Mouse (Mus musculus) stomach, adult 2 months (tissue): Measurements from ENCODE around the gene Gsta2. TPM values are rescaled to one million over a fixed set of nuclear protein-coding genes. Genes with fewer than 3 reads are reported as not detected.

Experiments
- polyA plus RNA-seq: library from polyadenylated mRNA; depleted of rRNA; stranded (reverse); fragments of >200 nt; gene quantifications from 2 replicates; pipeline ENCODE4 v1.2.3, GENCODE M21; 2012; rRNA removed

Gsta2 gene
- 2.8 and 4.3 TPM in 2 replicates for polyA plus RNA-seq

DNA sequence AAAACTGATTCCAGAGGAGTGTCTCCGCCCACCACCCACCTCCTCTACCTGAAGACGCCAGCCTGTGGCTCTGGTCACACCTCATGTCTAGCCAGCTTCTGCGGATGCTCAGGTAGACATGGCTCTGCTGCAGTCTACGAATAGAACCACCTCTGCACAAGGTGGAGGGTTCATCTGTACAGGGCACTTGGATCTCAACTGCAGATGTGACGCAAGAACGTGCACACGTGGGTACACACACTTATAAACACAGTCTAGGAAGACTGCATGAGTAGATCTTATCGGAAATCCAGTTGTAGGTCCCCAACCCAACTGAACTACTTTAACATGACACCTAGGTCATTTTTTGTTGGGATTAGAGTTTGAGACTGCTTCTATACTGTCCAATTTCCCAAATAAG is at the start of gene Gsta2:
Gene Gsta2 (minus strand): TSS at position 178 of the 400 bp plus-strand sequence.

DNA sequence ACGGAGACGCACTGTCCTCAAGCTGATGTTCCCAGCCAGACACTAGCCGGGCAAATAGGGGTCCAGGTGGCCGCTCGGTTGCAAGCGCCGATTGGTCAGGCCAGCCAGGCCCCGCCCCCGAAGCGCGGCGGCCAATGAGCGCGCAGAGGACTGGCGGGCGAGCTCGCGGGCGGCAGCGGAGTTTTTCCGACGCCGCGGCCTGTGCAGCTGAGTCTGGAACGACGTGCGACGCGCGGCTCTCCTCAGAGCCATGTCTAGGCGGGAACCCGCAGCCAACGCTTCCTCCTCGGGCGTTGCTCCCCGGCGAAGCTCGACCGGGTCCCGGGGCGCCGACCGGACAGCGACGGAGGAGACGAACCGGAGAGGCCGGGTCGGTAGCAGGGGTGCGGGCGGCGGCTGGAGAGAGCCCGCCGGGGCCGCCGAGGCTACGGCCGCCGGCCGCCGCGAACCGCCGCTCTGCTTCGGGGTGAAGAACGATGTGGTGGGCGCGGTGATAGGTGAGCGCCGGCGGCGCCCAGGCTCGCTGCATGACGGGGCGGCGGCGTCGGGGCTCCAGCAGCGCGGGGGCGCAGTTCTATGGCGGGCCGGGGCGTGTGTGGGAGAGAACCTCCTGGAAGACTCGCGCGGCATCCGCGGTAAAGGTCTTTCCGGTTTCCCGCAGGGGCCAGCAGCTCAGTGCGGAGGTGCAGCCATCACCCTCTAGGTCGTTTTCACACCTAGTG is 40.2 kb upstream of the Gsta2 start, which contains the start of gene Ddx43:
Gene Ddx43 (plus strand): TSS at position 148 of the 722 bp plus-strand sequence.

DNA sequence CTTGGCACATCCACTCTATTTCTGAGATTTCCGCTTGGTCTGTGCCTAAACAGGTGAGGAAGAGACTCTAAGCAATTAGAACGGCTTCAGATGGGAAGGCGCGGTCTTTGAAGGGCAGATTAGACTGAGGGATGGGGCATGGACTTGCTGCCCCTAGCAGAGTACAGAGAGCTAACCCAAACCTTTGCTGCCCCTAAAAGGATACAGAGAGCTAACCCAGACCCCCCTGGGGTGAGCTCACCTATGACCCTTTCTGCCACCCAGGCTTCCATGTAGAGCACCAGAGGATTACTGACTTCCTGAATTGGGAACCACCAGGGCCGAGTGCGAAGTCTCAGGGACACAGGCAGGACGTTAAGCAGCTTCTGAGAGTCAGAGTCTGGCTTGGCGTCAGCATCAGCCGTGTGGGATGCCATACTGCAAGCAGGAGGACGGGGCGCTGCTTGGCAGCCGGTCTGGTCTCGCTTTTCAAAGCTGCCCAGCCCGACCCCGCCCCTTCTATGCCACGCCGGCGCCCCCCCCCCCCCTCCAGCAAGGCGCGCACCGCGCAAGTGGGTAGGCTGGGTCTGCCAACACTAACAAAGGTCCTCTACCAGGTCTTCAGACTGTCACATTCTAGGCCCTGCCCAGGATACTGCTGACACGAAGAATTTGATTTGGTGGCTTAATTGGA is 22.7 kb upstream of the Gsta2 start, which contains the start of gene Ooep:
Gene Ooep (minus strand): TSS at position 613 of the 673 bp plus-strand sequence.

DNA sequence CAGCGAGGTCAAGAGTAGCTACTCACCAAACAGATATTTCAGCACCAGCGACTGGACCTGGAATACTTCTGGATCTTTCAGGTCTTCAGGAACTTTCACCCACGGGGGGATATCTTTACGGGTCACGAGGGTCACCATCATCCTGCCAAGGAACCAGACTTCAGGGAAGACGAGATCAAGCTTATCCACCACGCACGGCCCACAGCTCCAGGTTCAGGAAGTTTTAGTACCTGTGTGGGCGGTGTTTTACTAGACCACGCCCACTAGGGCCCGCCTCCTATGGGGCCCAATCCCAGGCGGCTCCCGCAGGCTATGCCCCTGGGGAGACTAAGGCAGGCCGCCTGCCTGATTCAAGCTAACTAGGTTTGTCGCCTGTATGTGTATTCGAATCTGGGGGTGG is 12.4 kb upstream of the Gsta2 start, which contains the start of gene Dppa5a:
Gene Dppa5a (minus strand): TSS at position 219 of the 400 bp plus-strand sequence.

DNA sequence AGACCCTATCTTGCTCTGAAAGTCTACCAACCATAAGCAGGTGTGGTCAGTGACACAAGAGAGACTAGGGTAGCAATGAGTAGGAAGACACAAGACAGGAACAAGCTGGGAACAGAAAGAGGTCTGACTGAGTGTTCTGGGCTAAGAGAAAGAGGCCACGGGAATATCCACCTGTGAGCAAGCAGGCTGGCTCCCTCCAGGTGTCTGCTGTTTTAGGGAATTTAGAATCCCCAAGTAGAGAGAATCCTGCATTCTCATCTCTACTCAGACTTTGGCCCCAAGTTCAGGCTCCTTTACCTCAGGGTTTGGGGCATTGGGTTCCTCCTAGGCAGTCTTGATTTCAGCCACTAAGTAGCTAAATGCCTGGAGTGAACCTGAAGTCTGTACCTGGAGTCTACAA is 28.3 kb downstream of the Gsta2 start, which contains the start of gene Omt2b:
Gene Omt2b (plus strand): TSS at position 301 of the 400 bp plus-strand sequence.

DNA sequence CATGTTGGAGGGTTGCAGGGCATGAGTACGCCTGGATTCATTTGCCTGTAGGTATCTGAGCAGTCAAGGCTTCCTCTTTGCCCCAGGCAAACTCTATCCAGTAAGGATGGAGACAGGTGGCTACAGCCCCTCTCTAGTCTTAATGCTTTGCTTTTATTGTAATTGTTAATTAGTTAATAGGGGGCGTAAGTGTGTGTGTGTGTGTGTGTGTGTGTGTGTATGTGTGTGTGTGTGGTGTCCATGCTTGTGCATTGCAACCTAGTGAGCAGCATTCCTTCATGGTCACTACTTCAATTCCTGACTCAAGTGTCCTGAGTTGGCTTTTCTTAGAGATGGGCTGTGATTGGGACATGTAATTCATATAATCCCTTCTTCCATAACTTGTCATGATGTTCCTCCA is 40.9 kb downstream of the Gsta2 start, which contains the start of gene Omt2a:
Gene Omt2a (minus strand): TSS at position 101 of the 400 bp plus-strand sequence.

DNA sequence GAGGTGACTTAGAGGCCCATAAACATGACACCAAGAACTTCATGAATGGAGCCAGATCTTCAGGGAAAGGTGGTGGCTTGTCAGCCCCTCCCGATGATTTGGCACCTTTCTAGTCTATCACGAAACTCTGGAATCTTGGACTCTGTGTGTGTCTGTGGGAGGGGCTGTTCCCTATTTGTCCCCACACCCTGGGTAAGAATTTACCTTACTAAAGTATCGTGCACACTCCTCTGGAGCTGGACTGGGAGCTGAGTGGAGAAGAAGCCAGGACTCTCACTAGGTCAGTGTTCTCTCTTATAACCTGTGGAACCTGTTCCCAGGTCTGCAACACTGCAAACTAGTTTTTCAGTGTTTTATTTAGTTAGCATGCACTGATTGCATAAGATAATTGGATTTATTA is 65.9 kb downstream of the Gsta2 start, which contains the start of gene Gm10639:
Gene Gm10639 (plus strand): TSS at position 201 of the 400 bp plus-strand sequence.

Other genes with a start within 250 kb of the Gsta2 start
- gene Fbxo9, start 246.7 kb downstream of the Gsta2 start, polyA plus RNA-seq, result 59.6 and 73.7 TPM in 2 replicates
- gene Ick, start 246.6 kb downstream of the Gsta2 start, polyA plus RNA-seq, result 16.3 and 16.4 TPM in 2 replicates
- 181 and 246 TPM in 2 replicates for gene Gsta4, start 173.0 kb downstream of the Gsta2 start, polyA plus RNA-seq
- gene Gsta1, start 125.1 kb downstream of the Gsta2 start, polyA plus RNA-seq, result 149 and 298 TPM in 2 replicates
- 16.8 and 29.2 TPM in 2 replicates for gene Gm3776, start 98.7 kb downstream of the Gsta2 start, polyA plus RNA-seq
- gene Gm10639, start 65.9 kb downstream of the Gsta2 start, polyA plus RNA-seq, result 0.29 TPM in 1 of 2 replicates, not detected in the other
- gene Omt2a, start 41.0 kb downstream of the Gsta2 start, polyA plus RNA-seq, result not detected in 2 replicates
- not detected in 2 replicates for gene Omt2b, start 28.2 kb downstream of the Gsta2 start, polyA plus RNA-seq
- 0.45 TPM in 1 of 2 replicates, not detected in the other for gene Dppa5a, start 12.4 kb upstream of the Gsta2 start, polyA plus RNA-seq
- 0.05 TPM in 1 of 2 replicates, not detected in the other for gene Ooep, start 22.9 kb upstream of the Gsta2 start, polyA plus RNA-seq
- 0.03 TPM in 1 of 2 replicates, not detected in the other for gene Ddx43, start 40.0 kb upstream of the Gsta2 start, polyA plus RNA-seq
- 0.39 and 0.67 TPM in 2 replicates for gene Cgas, start 87.4 kb upstream of the Gsta2 start, polyA plus RNA-seq
- gene Mto1, start 92.4 kb upstream of the Gsta2 start, polyA plus RNA-seq, result 8.1 and 11.3 TPM in 2 replicates
- 0.11 TPM in 1 of 2 replicates, not detected in the other for gene Gm17324, start 93.0 kb upstream of the Gsta2 start, polyA plus RNA-seq
- gene Eef1a1, start 133.4 kb upstream of the Gsta2 start, polyA plus RNA-seq, result 470 and 480 TPM in 2 replicates
- gene Slc17a5, start 232.3 kb upstream of the Gsta2 start, polyA plus RNA-seq, result 2.5 and 2.7 TPM in 2 replicates